Mouse (Mus musculus) MEL (cell line): ENCODE measurements around the gene Tenm3.

Source experiments
- CTCF ChIP-seq, 3 experiments: IDR thresholded peaks in 2 of 3; conservative IDR thresholded peaks in 1 of 3; 2 replicates each; pipeline ENCODE4 v1.5.1; 2011 to 2012; ENCODE audit warnings: low read length in 3 of 3, low read depth in 2 of 3, mild to moderate bottlenecking in 2 of 3, improper control_type of control experiment in 1 of 3, inconsistent platforms in 1 of 3, mixed read lengths in 1 of 3, moderate library complexity in 1 of 3; ENCODE audit not compliant: control insufficient read depth in 1 of 3, insufficient read depth in 1 of 3, poor library complexity in 1 of 3, severe bottlenecking in 1 of 3
- EP300 ChIP-seq, 2 experiments: IDR thresholded peaks; 2 replicates each; pipeline ENCODE4 v1.6.1; 2011; ENCODE audit warnings: improper control_type of control experiment in 2 of 2, low read length in 2 of 2, low read depth in 1 of 2, mild to moderate bottlenecking in 1 of 2
- GATA1 ChIP-seq: IDR thresholded peaks from 2 replicates; pipeline ENCODE4 v1.6.1; 2011; ENCODE audit warnings: low read depth, low read length, improper control_type of control experiment
- MAFK ChIP-seq: IDR thresholded peaks from 2 replicates; pipeline ENCODE4 v1.6.1; 2011; ENCODE audit warnings: low read depth, mild to moderate bottlenecking, low read length, improper control_type of control experiment, borderline replicate concordance
- MAX ChIP-seq: IDR thresholded peaks from 2 replicates; pipeline ENCODE4 v1.6.1; 2011; ENCODE audit warnings: low read length, improper control_type of control experiment
- MYC ChIP-seq: IDR thresholded peaks from 2 replicates; pipeline ENCODE4 v1.6.1; 2011; ENCODE audit warnings: low read depth, mild to moderate bottlenecking, low read length, improper control_type of control experiment, moderate library complexity
- POLR2A ChIP-seq, 2 experiments: IDR thresholded peaks; 2 replicates each; pipeline ENCODE4 v1.6.1; 2011 to 2012; ENCODE audit warnings: low read length in 2 of 2, mild to moderate bottlenecking in 2 of 2, control low read depth in 1 of 2, improper control_type of control experiment in 1 of 2, low read depth in 1 of 2, moderate library complexity in 1 of 2; ENCODE audit not compliant: control insufficient read depth in 1 of 2, insufficient read depth in 1 of 2, poor library complexity in 1 of 2
- SIN3A ChIP-seq: IDR thresholded peaks from 2 replicates; pipeline ENCODE4 v1.6.1; 2012; ENCODE audit warnings: low read length, improper control_type of control experiment, inconsistent platforms
- SMC3 ChIP-seq: IDR thresholded peaks from 2 replicates; pipeline ENCODE4 v1.6.1; 2011; ENCODE audit warnings: low read depth, low read length, improper control_type of control experiment
- TCF12 ChIP-seq: IDR thresholded peaks from 2 replicates; pipeline ENCODE4 v1.6.1; 2014; ENCODE audit warnings: low read depth, mild to moderate bottlenecking, inconsistent platforms, low read length, improper control_type of control experiment, moderate library complexity
- USF1 ChIP-seq: IDR thresholded peaks from 2 replicates; pipeline ENCODE4 v1.6.1; 2014; ENCODE audit warnings: low read depth, mild to moderate bottlenecking, inconsistent platforms, low read length, improper control_type of control experiment, moderate library complexity
- USF2 ChIP-seq, 2 experiments: IDR thresholded peaks; 2 replicates each; pipeline ENCODE4 v1.6.1; 2011 to 2012; ENCODE audit warnings: improper control_type of control experiment in 2 of 2, low read length in 2 of 2, borderline replicate concordance in 1 of 2, inconsistent platforms in 1 of 2, low read depth in 1 of 2, mild to moderate bottlenecking in 1 of 2; ENCODE audit not compliant: insufficient read depth in 1 of 2
- ZNF384 ChIP-seq: IDR thresholded peaks from 2 replicates; pipeline ENCODE4 v1.6.1; 2012; ENCODE audit warnings: low read depth, mild to moderate bottlenecking, inconsistent platforms, low read length, improper control_type of control experiment

DNA sequence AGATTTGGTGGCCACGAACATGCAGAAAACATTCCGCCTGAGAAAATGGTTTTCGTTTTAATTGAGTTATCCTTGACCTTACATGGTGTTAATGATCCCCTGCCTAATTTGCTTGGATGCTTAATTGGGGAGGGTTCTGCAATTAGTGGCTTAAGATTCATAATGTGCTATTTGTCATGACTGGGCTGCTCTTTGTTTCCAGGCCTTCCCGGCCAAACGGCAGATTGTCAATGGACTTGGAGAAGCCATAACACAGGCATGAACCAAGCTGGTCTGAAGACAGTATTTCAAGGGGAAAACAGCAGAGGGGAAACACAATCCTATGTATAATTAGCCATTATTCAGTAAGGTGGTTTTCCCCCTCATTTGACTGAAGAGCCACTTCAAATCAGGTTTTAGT is 606.8 kb downstream of the Tenm3 start:
- TF ChIP-seq GATA1 (no peak), MYC (no peak), MAFK (no peak), EP300 (IDR thresholded peaks at IDR 0.05; ENCODE audit: low read depth in 1 of 2, low read length in 2 of 2) (no peak), USF1 (no peak), USF2 (IDR thresholded peaks at IDR 0.05; ENCODE audit: borderline replicate concordance in 1 of 2, insufficient read depth in 1 of 2, low read depth in 1 of 2, low read length in 2 of 2) (no peak), CTCF (IDR thresholded peaks at IDR 0.05 in 2 of 3, conservative IDR thresholded peaks at IDR 0.05 in 1 of 3; ENCODE audit: control insufficient read depth in 1 of 3, insufficient read depth in 1 of 3, low read depth in 2 of 3, low read length in 3 of 3, poor library complexity in 1 of 3, severe bottlenecking in 1 of 3) (no peak), MAX (no peak), POLR2A (IDR thresholded peaks at IDR 0.05; ENCODE audit: control insufficient read depth in 1 of 2, insufficient read depth in 1 of 2, low read depth in 1 of 2, low read length in 2 of 2, poor library complexity in 1 of 2) (no peak), SMC3 (no peak), ZNF384 (no peak), TCF12 (no peak), SIN3A (no peak)
